Mouse (Mus musculus) ES-E14 (cell line): ENCODE measurements around the gene Kcnip2.

Source experiments
- CHD2 ChIP-seq: IDR thresholded peaks from 2 replicates; pipeline ENCODE4 v1.6.1; 2014; ENCODE audit warnings: mild to moderate bottlenecking, low read depth, low read length, inconsistent platforms
- MAFK ChIP-seq: IDR thresholded peaks from 2 replicates; pipeline ENCODE4 v1.6.1; 2014; ENCODE audit warnings: mild to moderate bottlenecking, low read depth, low read length, inconsistent platforms; ENCODE audit not compliant: insufficient read depth
- ZNF384 ChIP-seq: IDR thresholded peaks from 2 replicates; pipeline ENCODE4 v1.6.1; 2012; ENCODE audit warnings: low read depth, low read length, inconsistent platforms

GRCm38 (mm10) chr19:45760810-45761209 lies 55.1 kb downstream of the Kcnip2 start:
- TF ChIP-seq MAFK (no peak), CHD2 (no peak), ZNF384 (no peak)
